Comparison of ENCODE assay signal across 15 mouse cellular contexts in genomic region chr7:99444012-99444411, GRCm38 (mm10). TPM values are rescaled to one million over a fixed set of nuclear protein-coding genes. Genes with fewer than 3 reads are reported as not detected.
DNase-seq lines count a peak whose midpoint lies in the region; ATAC-seq and TF ChIP-seq lines count a peak whose summit lies in the region.
"Had no signal": no experiment of that assay in that cellular context is flagged by ENCODE, and none has a peak within 500 bp of the region (broad histone marks: within the 10 kb centered on the region; RNA-seq: fewer than 3 reads in every experiment).

No protein-coding gene starts in this region.

- no peak overlapping the region for H3K9ac ChIP-seq in hindbrain, embryonic 11.5 days (ENCODE audit: low read depth, low read length)
- H3K9ac ChIP-seq: embryonic facial prominence, embryonic 15.5 days; liver, embryonic 15.5 days; midbrain, embryonic 13.5 days had no signal

- peak; percentile 31; the same call in 1 of the 2 replicates for TF ChIP-seq CTCF in spleen, adult 2 months (IDR thresholded peaks at IDR 0.05; ENCODE audit: extremely low read depth, insufficient read depth, insufficient read length, insufficient replicate concordance)
- peak; percentile 68; the same call in 1 of the 2 replicates for TF ChIP-seq CTCF in small intestine, adult 2 months (IDR thresholded peaks at IDR 0.05; ENCODE audit: extremely low read depth, insufficient read length, insufficient replicate concordance, low read depth, low read length)

- H3K4me3 ChIP-seq in hindbrain, embryonic 10.5 days = no peak overlapping the region
- no peak overlapping the region for H3K4me3 ChIP-seq in hindbrain, embryonic 11.5 days (ENCODE audit: low read depth, low read length)
- H3K4me3 ChIP-seq in spleen, adult 2 months (ENCODE audit: extremely low read depth, insufficient read depth, insufficient read length) = no peak overlapping the region
- no peak overlapping the region for H3K4me3 ChIP-seq in small intestine, adult 2 months (ENCODE audit: low read depth, low read length)
- H3K4me3 ChIP-seq: embryonic facial prominence, embryonic 15.5 days; liver, embryonic 15.5 days; midbrain, embryonic 13.5 days had no signal

- DNase-seq in hindbrain, embryonic 10.5 days (ENCODE audit: low spot score) = no peak
- no peak for DNase-seq in hindbrain, embryonic 11.5 days (ENCODE audit: low spot score)
- no peak for DNase-seq in spleen, adult 2 months (ENCODE audit: low read depth in 1 of 2, low spot score in 2 of 2)
- no peak for DNase-seq in spleen, adult 18-20 months
- DNase-seq in MEL-GATA-1-ER (ENCODE audit: extremely low read depth, low read depth) = peak; percentile 12
- no peak for DNase-seq in layer of hippocampus, adult 9-10 months (ENCODE audit: low spot score)
- DNase-seq in heart, adult 9 months (ENCODE audit: low spot score in 2 of 2) = no peak
- DNase-seq: adrenal gland, postnatal 25 days; cerebellum, adult 9-11 months; kidney, adult 8-10 months; layer of hippocampus, postnatal 36 days had no signal

- H3K36me3 ChIP-seq in hindbrain, embryonic 10.5 days = peaks cover 31% of the 10 kb centered on the region
- H3K36me3 ChIP-seq in hindbrain, embryonic 11.5 days (ENCODE audit: control insufficient read depth, insufficient read depth, low read length) = no peaks in the 10 kb centered on the region
- no peaks in the 10 kb centered on the region for H3K36me3 ChIP-seq in spleen, adult 2 months (ENCODE audit: control insufficient read depth, insufficient read depth, low read length)
- H3K36me3 ChIP-seq in small intestine, adult 2 months (ENCODE audit: control insufficient read depth, insufficient read depth, low read length) = no peaks in the 10 kb centered on the region
- H3K36me3 ChIP-seq: embryonic facial prominence, embryonic 15.5 days; liver, embryonic 15.5 days had no signal

- 75% methylated on average over 6 of the region's 6 CpGs for WGBS in hindbrain, embryonic 10.5 days
- 68% methylated on average over 6 of the region's 6 CpGs for WGBS in hindbrain, embryonic 11.5 days
- 76% methylated on average over 6 of the region's 6 CpGs for WGBS in spleen, adult 2 months
- WGBS in small intestine, adult 2 months = 69% methylated on average over 6 of the region's 6 CpGs

- H3K9me3 ChIP-seq in hindbrain, embryonic 10.5 days = no peaks in the 10 kb centered on the region
- H3K9me3 ChIP-seq in hindbrain, embryonic 11.5 days (ENCODE audit: control insufficient read depth, low read length) = no peaks in the 10 kb centered on the region
- H3K9me3 ChIP-seq: embryonic facial prominence, embryonic 15.5 days; liver, embryonic 15.5 days; midbrain, embryonic 13.5 days had no signal

- H3K27ac ChIP-seq in hindbrain, embryonic 10.5 days = peak overlapping the region; percentile 53; the same call in 1 of the 2 replicates
- H3K27ac ChIP-seq in hindbrain, embryonic 11.5 days (ENCODE audit: low read depth, low read length) = no peak overlapping the region
- H3K27ac ChIP-seq in spleen, adult 2 months (ENCODE audit: insufficient read depth, low read length) = no peak overlapping the region
- H3K27ac ChIP-seq in small intestine, adult 2 months (ENCODE audit: insufficient read depth, low read depth, low read length) = no peak overlapping the region
- H3K27ac ChIP-seq: embryonic facial prominence, embryonic 15.5 days; liver, embryonic 15.5 days had no signal

- H3K4me1 ChIP-seq in hindbrain, embryonic 10.5 days (replicated peaks) = peaks cover 79% of the 10 kb centered on the region
- H3K4me1 ChIP-seq in hindbrain, embryonic 11.5 days (replicated peaks; ENCODE audit: control insufficient read depth, insufficient read depth, low read length) = peaks cover 5% of the 10 kb centered on the region; the same call in 1 of the 2 replicates
- H3K4me1 ChIP-seq in spleen, adult 2 months (ENCODE audit: control insufficient read depth, insufficient read depth, insufficient read length) = peaks cover 7% of the 10 kb centered on the region; the same call in 1 of the 2 replicates
- peaks cover 16% of the 10 kb centered on the region for H3K4me1 ChIP-seq in small intestine, adult 2 months (ENCODE audit: control insufficient read depth, insufficient read depth, insufficient read length, low read length)
- H3K4me1 ChIP-seq: liver, embryonic 15.5 days had no signal

- TF ChIP-seq POLR2A in spleen, adult 2 months (IDR thresholded peaks at IDR 0.05; ENCODE audit: low read depth, low read length) = no peak
- TF ChIP-seq POLR2A in small intestine, adult 2 months (IDR thresholded peaks at IDR 0.05; ENCODE audit: low read depth, low read length) = no peak

- peaks cover 2% of the 10 kb centered on the region; the same call in 1 of the 2 replicates for H3K27me3 ChIP-seq in hindbrain, embryonic 10.5 days (ENCODE audit: insufficient read depth, poor library complexity, severe bottlenecking)
- H3K27me3 ChIP-seq in hindbrain, embryonic 11.5 days (ENCODE audit: control insufficient read depth, insufficient read depth, low read length) = no peaks in the 10 kb centered on the region
- no peaks in the 10 kb centered on the region for H3K27me3 ChIP-seq in spleen, adult 2 months (ENCODE audit: control insufficient read depth, insufficient read depth, low read length)
- H3K27me3 ChIP-seq in small intestine, adult 2 months (ENCODE audit: control insufficient read depth, insufficient read depth, low read length) = no peaks in the 10 kb centered on the region
- H3K27me3 ChIP-seq: embryonic facial prominence, embryonic 15.5 days; liver, embryonic 15.5 days; midbrain, embryonic 13.5 days had no signal

- no peak for ATAC-seq in hindbrain, embryonic 11.5 days (ENCODE audit: low FRiP score)
- ATAC-seq: midbrain, embryonic 13.5 days had no signal

- H3K4me2 ChIP-seq in hindbrain, embryonic 11.5 days (replicated peaks; ENCODE audit: low read depth, low read length) = no peak overlapping the region
- H3K4me2 ChIP-seq: embryonic facial prominence, embryonic 15.5 days; liver, embryonic 15.5 days; midbrain, embryonic 13.5 days had no signal

RNA-seq across cellular contexts. Expression of gene Klhl35, which starts 21.8 kb away (rescaled TPM):
- 5.9 and 24.4 TPM in 2 replicates for polyA plus RNA-seq in hindbrain, embryonic 10.5 days (2016; fragmentation: Nextera tagmentation; extraction: Ambion mirVana)
- 30.3 and 35.7 TPM in 2 replicates for polyA plus RNA-seq in hindbrain, embryonic 11.5 days (2014; fragmentation: Nextera tagmentation; extraction: Ambion mirVana)
- polyA plus RNA-seq in spleen, adult 2 months (2012; rRNA removed) = 1.3 and 2.6 TPM in 2 replicates
- 0.13 and 0.27 TPM in 2 replicates for polyA plus RNA-seq in small intestine, adult 2 months (2012; rRNA removed)

RNA-seq across cellular contexts. Expression of gene Rps3, which starts 39.5 kb away (rescaled TPM):
- 680 and 779 TPM in 2 replicates for polyA plus RNA-seq in hindbrain, embryonic 10.5 days (2016; fragmentation: Nextera tagmentation; extraction: Ambion mirVana)
- polyA plus RNA-seq in hindbrain, embryonic 11.5 days (2014; fragmentation: Nextera tagmentation; extraction: Ambion mirVana) = 696 and 707 TPM in 2 replicates
- 324 and 363 TPM in 2 replicates for polyA plus RNA-seq in spleen, adult 2 months (2012; rRNA removed)
- 139 and 203 TPM in 2 replicates for polyA plus RNA-seq in small intestine, adult 2 months (2012; rRNA removed)
